ENCODE assay signal across 8 mouse cellular contexts in the genomic region with DNA sequence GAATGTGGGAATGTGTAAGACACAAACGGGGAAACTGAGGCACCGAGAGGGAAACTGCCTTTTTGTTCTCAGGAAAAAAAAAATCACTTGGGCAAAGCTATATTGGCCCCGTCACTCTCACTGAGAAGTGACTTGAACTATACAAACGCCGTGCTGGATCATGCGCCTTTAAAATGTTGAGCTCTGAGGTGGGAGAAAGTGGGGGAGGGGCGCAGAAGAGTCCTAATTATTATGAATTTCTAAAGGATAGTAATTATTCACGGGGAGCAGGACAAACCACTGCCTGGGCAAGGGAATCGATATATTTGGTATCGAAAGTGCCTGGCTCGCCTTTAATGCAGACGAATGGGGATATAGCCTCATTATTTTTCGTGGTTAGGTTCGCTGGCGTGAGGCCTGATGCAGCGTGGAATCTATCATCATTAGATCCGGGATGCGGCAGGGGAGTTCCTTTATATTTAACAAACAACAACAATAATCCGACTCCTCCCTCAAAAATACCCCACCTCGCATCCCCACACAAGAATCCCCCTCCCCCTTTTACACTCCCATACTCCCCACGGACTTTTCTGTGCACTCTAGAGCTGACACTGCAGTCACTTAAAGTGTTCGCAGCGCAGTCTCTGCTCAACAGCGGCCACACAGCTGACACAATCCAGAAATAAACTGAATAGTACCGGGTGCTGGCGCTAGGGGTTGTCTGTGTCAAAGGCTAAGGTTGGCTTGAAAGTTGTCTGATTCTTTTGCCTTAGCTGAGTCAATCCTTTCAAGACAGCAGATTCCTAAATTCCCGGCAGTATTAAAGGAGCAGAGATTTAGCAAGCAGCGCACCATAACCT. TPM values are rescaled to one million over a fixed set of nuclear protein-coding genes. Genes with fewer than 3 reads are reported as not detected.
A peak's percentile ranks its signal among the peaks of the same experiment; 100 is the strongest.
DNase-seq lines count a peak whose midpoint lies in the region; ATAC-seq and TF ChIP-seq lines count a peak whose summit lies in the region.

No protein-coding gene starts in this region.

- no peak for TF ChIP-seq POLR2A in cerebellum, adult 2 months (IDR thresholded peaks at IDR 0.05; ENCODE audit: borderline replicate concordance, insufficient read depth, low read length)

- peak overlapping the region; percentile 20 for H3K4me3 ChIP-seq in layer of hippocampus, adult 2 months
- H3K4me3 ChIP-seq in cerebellum, adult 2 months (replicated peaks; ENCODE audit: insufficient read depth, low read depth, low read length) = peak overlapping the region; percentile 2
- peak overlapping the region; percentile 22 for H3K4me3 ChIP-seq in forebrain, embryonic 14.5 days (ENCODE audit: low read depth, low read length)
- H3K4me3 ChIP-seq in limb, embryonic 10.5 days = peak overlapping the region; percentile 17; the same call in 1 of the 2 replicates
- H3K4me3 ChIP-seq in stomach, embryonic 16.5 days (replicated peaks; ENCODE audit: low read length) = no peak overlapping the region; the same call in 1 of the 2 replicates

- peaks cover 6% of the 10 kb centered on the region; the same call in 1 of the 2 replicates for H3K27me3 ChIP-seq in cerebellum, adult 2 months (ENCODE audit: control insufficient read depth, insufficient read depth, low read length)
- peaks cover 22% of the 10 kb centered on the region for H3K27me3 ChIP-seq in forebrain, embryonic 14.5 days (replicated peaks; ENCODE audit: control insufficient read depth, insufficient read depth, low read length)
- peaks cover 65% of the 10 kb centered on the region for H3K27me3 ChIP-seq in limb, embryonic 10.5 days (ENCODE audit: low read depth, poor library complexity, severe bottlenecking)
- H3K27me3 ChIP-seq in stomach, embryonic 16.5 days (ENCODE audit: control insufficient read depth, insufficient read depth, low read length) = peaks cover 50% of the 10 kb centered on the region

- TF ChIP-seq CTCF in layer of hippocampus, adult 2 months (conservative IDR thresholded peaks at IDR 0.05) = peak; percentile 69
- peak; percentile 39; the same call in 1 of the 2 replicates for TF ChIP-seq CTCF in cerebellum, adult 2 months (IDR thresholded peaks at IDR 0.05; ENCODE audit: borderline replicate concordance, insufficient read depth, low read depth, low read length)

- H3K36me3 ChIP-seq in forebrain, embryonic 14.5 days (ENCODE audit: control insufficient read depth, insufficient read depth, low read length) = no peaks in the 10 kb centered on the region
- H3K36me3 ChIP-seq in limb, embryonic 10.5 days = no peaks in the 10 kb centered on the region
- no peaks in the 10 kb centered on the region for H3K36me3 ChIP-seq in stomach, embryonic 16.5 days (ENCODE audit: control insufficient read depth, insufficient read depth, low read length)

- no peaks in the 10 kb centered on the region for H3K9me3 ChIP-seq in forebrain, embryonic 14.5 days (replicated peaks; ENCODE audit: control insufficient read depth, low read length)
- H3K9me3 ChIP-seq in limb, embryonic 10.5 days (replicated peaks) = no peaks in the 10 kb centered on the region
- no peaks in the 10 kb centered on the region for H3K9me3 ChIP-seq in stomach, embryonic 16.5 days (replicated peaks; ENCODE audit: control insufficient read depth, low read length)

- whole genome bisulfite sequencing in cerebellum, adult 2 months = 5% methylated on average over 28 of the region's 28 CpGs
- WGBS in forebrain, embryonic 14.5 days = 2% methylated on average over 28 of the region's 28 CpGs
- WGBS in limb, embryonic 10.5 days = 3% methylated on average over 28 of the region's 28 CpGs
- 6% methylated on average over 28 of the region's 28 CpGs for WGBS in stomach, embryonic 16.5 days

- no peak overlapping the region for H3K27ac ChIP-seq in layer of hippocampus, adult 2 months
- no peak overlapping the region for H3K27ac ChIP-seq in cerebellum, adult 2 months (ENCODE audit: insufficient read depth, low read length)
- no peak overlapping the region for H3K27ac ChIP-seq in forebrain, embryonic 14.5 days (ENCODE audit: low read depth, low read length)
- no peak overlapping the region for H3K27ac ChIP-seq in limb, embryonic 10.5 days
- H3K27ac ChIP-seq in stomach, embryonic 16.5 days (ENCODE audit: low read length) = no peak overlapping the region

- no peaks in the 10 kb centered on the region; the same call in 1 of the 2 replicates for H3K4me1 ChIP-seq in cerebellum, adult 2 months (ENCODE audit: control insufficient read depth, insufficient read depth, low read length)
- H3K4me1 ChIP-seq in forebrain, embryonic 14.5 days (ENCODE audit: control insufficient read depth, insufficient read depth, low read length) = peaks cover 17% of the 10 kb centered on the region
- peaks cover 21% of the 10 kb centered on the region; the same call in 1 of the 2 replicates for H3K4me1 ChIP-seq in limb, embryonic 10.5 days
- H3K4me1 ChIP-seq in stomach, embryonic 16.5 days (ENCODE audit: control insufficient read depth, insufficient read depth, low read length) = no peaks in the 10 kb centered on the region

- H3K9ac ChIP-seq in forebrain, embryonic 14.5 days (ENCODE audit: low read length) = no peak overlapping the region; the same call in 1 of the 2 replicates
- no peak overlapping the region for H3K9ac ChIP-seq in stomach, embryonic 16.5 days (ENCODE audit: low read length)

- peak overlapping the region; percentile 51 for H3K4me2 ChIP-seq in forebrain, embryonic 14.5 days (ENCODE audit: low read length)
- 0 out of 2 replicates have a peak overlapping the region, but pooled peaks have one; percentile 12 for H3K4me2 ChIP-seq in stomach, embryonic 16.5 days (ENCODE audit: low read depth, low read length)

- peak; percentile 51 for ATAC-seq in forebrain, embryonic 14.5 days
- ATAC-seq in stomach, embryonic 16.5 days (ENCODE audit: insufficient read depth, low FRiP score) = no peak
- no peak for ATAC-seq in megakaryocyte, adult 5-6 weeks (ENCODE audit: poor library complexity, severe bottlenecking)

- DNase-seq in layer of hippocampus, adult 2 months (ENCODE audit: low spot score in 2 of 2) = no peak
- no peak for DNase-seq in layer of hippocampus, adult 8-10 months (ENCODE audit: low spot score in 2 of 2)
- peak; percentile 42 to 54 for DNase-seq in cerebellum, adult 2 months
- DNase-seq in forebrain, embryonic 14.5 days (ENCODE audit: low spot score) = peak; percentile 73
- DNase-seq in limb, embryonic 10.5 days (ENCODE audit: low spot score) = peak; percentile 43
- DNase-seq in urinary bladder, postnatal 25 days (ENCODE audit: low spot score) = no peak

RNA-seq across cellular contexts. Expression of gene Nxph1, which starts 10.1 kb away (rescaled TPM):
- total RNA-seq in layer of hippocampus, adult 2 months (2021) = 10 to 100 TPM; 37.1 to 38.0 TPM
- total RNA-seq in layer of hippocampus, adult 8-10 months (2022) = 10 to 100 TPM; 37.4 to 38.6 (median 38.1) TPM
- polyA plus RNA-seq in cerebellum, adult 2 months (2012; rRNA removed) = 22.5 and 24.7 TPM in 2 replicates
- 37.5 and 44.9 TPM in 2 replicates for polyA plus RNA-seq in forebrain, embryonic 14.5 days (2014; fragmentation: Nextera tagmentation; extraction: Ambion mirVana)
- not detected in 2 replicates for polyA plus RNA-seq in limb, embryonic 10.5 days (2016; fragmentation: Nextera tagmentation; extraction: Ambion mirVana)
- polyA plus RNA-seq in stomach, embryonic 16.5 days (2015; fragmentation: Nextera tagmentation; extraction: Ambion mirVana) = 0.37 and 0.61 TPM in 2 replicates
- not detected in 2 replicates for total RNA-seq in megakaryocyte, adult 5-6 weeks (2015)
- total RNA-seq in megakaryocyte, adult 5-6 weeks (2017) = not detected in 2 replicates

Comparison
In these comparisons a context has a peak if more than half of its experiments do, and no peak if none do; other contexts are left out.
1. DNase-seq: peak in cerebellum, adult 2 months (2 of 2), forebrain, embryonic 14.5 days (single experiment) and limb, embryonic 10.5 days (single experiment); none in layer of hippocampus, adult 2 months (0 of 2), layer of hippocampus, adult 8-10 months (0 of 2) and urinary bladder, postnatal 25 days (single experiment).
2. RNA of gene Nxph1, which starts 10.1 kb away (polyA plus RNA-seq): 37.5 to 44.9 TPM in forebrain, embryonic 14.5 days and 22.5 to 24.7 TPM in cerebellum, adult 2 months; 0.37 to 0.61 TPM in stomach, embryonic 16.5 days and not detected in limb, embryonic 10.5 days; every median in the first group is over 10 times any median in the second.